Mouse (Mus musculus) urinary bladder, postnatal 4 days (tissue): Measurements from ENCODE around the gene Thg1l.

Experiments
- DNase-seq, 2 experiments: peaks; one replicate each; pipeline ENCODE4 v3.0.0; 2021 to 2022; ENCODE audit warnings: low spot score in 2 of 2

Gene Thg1l

GRCm38 (mm10) chr11:45955127-45955627 is at the start of gene Thg1l:
Thg1l (minus strand) TSS chr11:45955494.
- DNase-seq, result peak; percentile 85 to 86

GRCm38 (mm10) chr11:45992087-45992486 is 36.8 kb upstream of the Thg1l start:
- no peak for DNase-seq

GRCm38 (mm10) chr11:45991604-45992003 is 36.3 kb upstream of the Thg1l start:
- no peak for DNase-seq

- no peak for DNase-seq
These were observed 25.6 kb upstream of the Thg1l start for GRCm38 (mm10) chr11:45980893-45981253.

- peak; percentile 62 to 71 for DNase-seq
These were observed 24.9 kb upstream of the Thg1l start, which contains the start of gene Sox30 for GRCm38 (mm10) chr11:45979946-45980892. Sox30 (plus strand) TSS chr11:45980310.

GRCm38 (mm10) chr11:45976061-45976460 is 20.8 kb upstream of the Thg1l start:
- no peak for DNase-seq

GRCm38 (mm10) chr11:45974466-45974865 is 19.2 kb upstream of the Thg1l start:
- no peak for DNase-seq

GRCm38 (mm10) chr11:45973635-45974034 is 18.3 kb upstream of the Thg1l start:
- DNase-seq, result no peak

GRCm38 (mm10) chr11:45968466-45968865 is 13.2 kb upstream of the Thg1l start:
- no peak for DNase-seq

GRCm38 (mm10) chr11:45966896-45967295 is 11.6 kb upstream of the Thg1l start:
- DNase-seq, result no peak

- DNase-seq, result no peak
These were observed 4.7 kb upstream of the Thg1l start for GRCm38 (mm10) chr11:45960003-45960402.

GRCm38 (mm10) chr11:45959598-45959997 is 4.3 kb upstream of the Thg1l start:
- DNase-seq, result no peak

GRCm38 (mm10) chr11:45947491-45947890 is 7.8 kb downstream of the Thg1l start:
- no peak for DNase-seq

GRCm38 (mm10) chr11:45946796-45947195 is 8.5 kb downstream of the Thg1l start:
- DNase-seq, result no peak

GRCm38 (mm10) chr11:45944643-45945156 is 10.6 kb downstream of the Thg1l start, which contains the start of gene Lsm11:
Lsm11 (minus strand) TSS chr11:45944935.
- DNase-seq, result peak; percentile 95 to 97

GRCm38 (mm10) chr11:45943891-45944642 is 11.2 kb downstream of the Thg1l start:
- no peak for DNase-seq

- no peak for DNase-seq
These were observed 12.1 kb downstream of the Thg1l start for GRCm38 (mm10) chr11:45943108-45943705.

GRCm38 (mm10) chr11:45942281-45942680 is 13.0 kb downstream of the Thg1l start:
- no peak for DNase-seq

- DNase-seq, result no peak
These were observed 16.4 kb downstream of the Thg1l start for GRCm38 (mm10) chr11:45938917-45939316.

- no peak for DNase-seq
These were observed 17.8 kb downstream of the Thg1l start for GRCm38 (mm10) chr11:45937478-45937877.

- DNase-seq, result no peak
These were observed 22.5 kb downstream of the Thg1l start for GRCm38 (mm10) chr11:45932771-45933170.

- DNase-seq, result no peak
These were observed 25.8 kb downstream of the Thg1l start for GRCm38 (mm10) chr11:45929541-45929940.
